13 mouse cellular contexts compared by ENCODE assay signal in the genomic region with DNA sequence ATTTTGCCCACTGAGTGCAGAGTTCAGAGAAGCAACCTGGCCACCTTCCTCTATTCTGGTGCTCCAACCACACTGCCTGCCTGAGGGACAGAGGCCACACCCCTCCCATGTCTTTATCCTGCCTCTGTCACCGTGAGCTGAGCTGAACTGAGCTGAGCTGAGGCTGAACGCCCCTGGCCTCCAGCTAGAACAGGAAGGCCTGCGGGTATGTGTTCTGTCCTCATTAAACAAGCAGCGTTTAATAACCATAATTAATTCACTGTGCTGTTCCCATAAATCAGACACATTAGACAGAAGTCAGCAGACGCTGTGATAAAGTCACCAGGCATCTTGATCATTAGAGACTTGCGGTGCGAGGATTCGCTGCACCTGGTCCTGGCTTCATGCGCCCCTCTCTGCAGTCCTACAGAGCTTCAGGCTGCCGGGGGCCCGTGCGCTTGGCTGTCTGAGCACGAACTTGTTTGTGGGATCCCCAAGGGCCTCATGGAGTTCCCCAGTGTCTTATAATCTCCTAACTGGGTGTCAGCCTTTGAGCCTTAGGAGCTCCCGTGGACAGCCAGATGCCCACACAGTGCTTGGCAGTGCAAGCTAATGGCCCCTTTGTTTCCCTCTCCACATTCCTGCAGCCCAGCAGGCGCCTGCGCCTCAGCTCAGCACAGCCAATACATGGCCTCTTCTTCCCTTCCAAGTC.
DNase-seq lines count a peak whose midpoint lies in the region; ATAC-seq and TF ChIP-seq lines count a peak whose summit lies in the region.
"Had no signal": no experiment of that assay in that cellular context is flagged by ENCODE, and none has a peak within 500 bp of the region (broad histone marks: within the 10 kb centered on the region; RNA-seq: fewer than 3 reads in every experiment).

No protein-coding gene starts in this region.

- peak overlapping the region; percentile 11; the same call in 1 of the 2 replicates for H3K9ac ChIP-seq in embryonic facial prominence, embryonic 13.5 days
- H3K9ac ChIP-seq in forebrain, embryonic 15.5 days (replicated peaks) = no peak overlapping the region
- H3K9ac ChIP-seq in midbrain, postnatal 0 days (replicated peaks; ENCODE audit: low read length, poor library complexity, severe bottlenecking) = no peak overlapping the region
- no peak overlapping the region for H3K9ac ChIP-seq in heart, embryonic 12.5 days
- H3K9ac ChIP-seq: lung, embryonic 15.5 days had no signal

- peaks cover 20% of the 10 kb centered on the region for H3K4me1 ChIP-seq in embryonic facial prominence, embryonic 13.5 days
- H3K4me1 ChIP-seq in forebrain, embryonic 15.5 days = peaks cover 12% of the 10 kb centered on the region
- H3K4me1 ChIP-seq in limb, embryonic 10.5 days = peaks cover 53% of the 10 kb centered on the region
- no peaks in the 10 kb centered on the region; the same call in 1 of the 2 replicates for H3K4me1 ChIP-seq in midbrain, postnatal 0 days (ENCODE audit: insufficient read depth, low read length)
- peaks cover 4% of the 10 kb centered on the region for H3K4me1 ChIP-seq in heart, embryonic 12.5 days (replicated peaks)
- H3K4me1 ChIP-seq: lung, embryonic 15.5 days had no signal

- no peak overlapping the region for H3K4me3 ChIP-seq in embryonic facial prominence, embryonic 13.5 days
- H3K4me3 ChIP-seq in forebrain, embryonic 15.5 days = no peak overlapping the region
- H3K4me3 ChIP-seq in limb, embryonic 10.5 days = no peak overlapping the region; the same call in 1 of the 2 replicates
- H3K4me3 ChIP-seq in midbrain, postnatal 0 days (ENCODE audit: low read depth, low read length) = no peak overlapping the region
- no peak overlapping the region for H3K4me3 ChIP-seq in heart, embryonic 12.5 days
- H3K4me3 ChIP-seq: lung, embryonic 15.5 days had no signal

- no peak overlapping the region for H3K4me2 ChIP-seq in embryonic facial prominence, embryonic 13.5 days
- no peak overlapping the region for H3K4me2 ChIP-seq in forebrain, embryonic 15.5 days (replicated peaks)
- H3K4me2 ChIP-seq in midbrain, postnatal 0 days (ENCODE audit: low read depth, low read length, poor library complexity, severe bottlenecking) = no peak overlapping the region
- no peak overlapping the region for H3K4me2 ChIP-seq in heart, embryonic 12.5 days
- H3K4me2 ChIP-seq: lung, embryonic 15.5 days had no signal

- TF ChIP-seq CTCF in midbrain, postnatal 0 days (IDR thresholded peaks at IDR 0.05) = no peak

- WGBS in embryonic facial prominence, embryonic 13.5 days = 23% methylated on average over 16 of the region's 16 CpGs
- WGBS in forebrain, embryonic 15.5 days = 9% methylated on average over 16 of the region's 16 CpGs
- 41% methylated on average over 16 of the region's 16 CpGs for WGBS in limb, embryonic 10.5 days
- WGBS in midbrain, postnatal 0 days = 31% methylated on average over 16 of the region's 16 CpGs
- WGBS in heart, embryonic 12.5 days = 53% methylated on average over 16 of the region's 16 CpGs

- peaks cover 24% of the 10 kb centered on the region for H3K27me3 ChIP-seq in embryonic facial prominence, embryonic 13.5 days
- no peaks in the 10 kb centered on the region for H3K27me3 ChIP-seq in forebrain, embryonic 15.5 days
- H3K27me3 ChIP-seq in limb, embryonic 10.5 days (ENCODE audit: low read depth, poor library complexity, severe bottlenecking) = 0 out of 2 replicates have a peak, but pooled peaks cover 4% of the 10 kb centered on the region
- H3K27me3 ChIP-seq in midbrain, postnatal 0 days (ENCODE audit: insufficient read depth, low read length) = no peaks in the 10 kb centered on the region
- H3K27me3 ChIP-seq in heart, embryonic 12.5 days (replicated peaks) = no peaks in the 10 kb centered on the region

- no peaks in the 10 kb centered on the region for H3K36me3 ChIP-seq in embryonic facial prominence, embryonic 13.5 days
- H3K36me3 ChIP-seq in forebrain, embryonic 15.5 days = no peaks in the 10 kb centered on the region
- H3K36me3 ChIP-seq in limb, embryonic 10.5 days = no peaks in the 10 kb centered on the region
- no peaks in the 10 kb centered on the region for H3K36me3 ChIP-seq in midbrain, postnatal 0 days (ENCODE audit: insufficient read depth, low read length)
- H3K36me3 ChIP-seq in heart, embryonic 12.5 days = no peaks in the 10 kb centered on the region
- H3K36me3 ChIP-seq: lung, embryonic 15.5 days had no signal

- no peaks in the 10 kb centered on the region for H3K9me3 ChIP-seq in embryonic facial prominence, embryonic 13.5 days
- no peaks in the 10 kb centered on the region for H3K9me3 ChIP-seq in forebrain, embryonic 15.5 days
- H3K9me3 ChIP-seq in limb, embryonic 10.5 days (replicated peaks) = no peaks in the 10 kb centered on the region
- no peaks in the 10 kb centered on the region for H3K9me3 ChIP-seq in midbrain, postnatal 0 days (ENCODE audit: low read length)
- H3K9me3 ChIP-seq in heart, embryonic 12.5 days (replicated peaks) = no peaks in the 10 kb centered on the region
- H3K9me3 ChIP-seq: lung, embryonic 15.5 days had no signal

- peak; percentile 63 for DNase-seq in limb, embryonic 10.5 days (ENCODE audit: low spot score)
- peak; percentile 38 for DNase-seq in midbrain, postnatal 0 days (ENCODE audit: low spot score)
- DNase-seq in cerebellum, postnatal 4 days (ENCODE audit: low spot score in 2 of 2) = no peak
- DNase-seq in ovary, postnatal 14 days (ENCODE audit: low spot score) = no peak
- DNase-seq in right cerebral cortex, adult 2 months (ENCODE audit: low spot score in 2 of 2) = no peak
- DNase-seq: cerebellum, adult 9-10 months; gastrocnemius, postnatal 10 days; heart, postnatal 10 days; layer of hippocampus, postnatal 36 days had no signal

- no peak overlapping the region for H3K27ac ChIP-seq in embryonic facial prominence, embryonic 13.5 days
- peak overlapping the region; percentile 46 for H3K27ac ChIP-seq in forebrain, embryonic 15.5 days (replicated peaks)
- H3K27ac ChIP-seq in limb, embryonic 10.5 days = peak overlapping the region; percentile 78
- H3K27ac ChIP-seq in midbrain, postnatal 0 days (ENCODE audit: low read depth, low read length) = no peak overlapping the region
- no peak overlapping the region for H3K27ac ChIP-seq in heart, embryonic 12.5 days (ENCODE audit: poor library complexity, severe bottlenecking)
- H3K27ac ChIP-seq: lung, embryonic 15.5 days had no signal

- no peak for ATAC-seq in embryonic facial prominence, embryonic 13.5 days (ENCODE audit: insufficient number of reproducible peaks, insufficient read depth, low FRiP score, low TSS enrichment, low read depth)
- ATAC-seq in forebrain, embryonic 15.5 days (replicated peaks) = peak; percentile 66
- peak; percentile 36; the same call in 1 of the 2 replicates for ATAC-seq in midbrain, postnatal 0 days (ENCODE audit: low FRiP score)
- no peak for ATAC-seq in heart, embryonic 12.5 days (ENCODE audit: insufficient number of reproducible peaks, low FRiP score)

Comparison
In these comparisons a context has a peak if more than half of its experiments do, and no peak if none do; other contexts are left out.
1. ATAC-seq: peak in forebrain, embryonic 15.5 days (single experiment) and midbrain, postnatal 0 days (single experiment); none in embryonic facial prominence, embryonic 13.5 days (single experiment) and heart, embryonic 12.5 days (single experiment).
2. H3K27ac ChIP-seq: peak in forebrain, embryonic 15.5 days (single experiment) and limb, embryonic 10.5 days (single experiment); none in embryonic facial prominence, embryonic 13.5 days (single experiment), midbrain, postnatal 0 days (single experiment) and heart, embryonic 12.5 days (single experiment).
3. DNase-seq: peak in limb, embryonic 10.5 days (single experiment) and midbrain, postnatal 0 days (single experiment); none in cerebellum, postnatal 4 days (0 of 2), ovary, postnatal 14 days (single experiment) and right cerebral cortex, adult 2 months (0 of 2).